Mouse (Mus musculus) stomach, embryonic 16.5 days (tissue): ENCODE data around the gene Use1. TPM values are rescaled to one million over a fixed set of nuclear protein-coding genes. Genes with fewer than 3 reads are reported as not detected.

Experiments used
- ATAC-seq: fragments of 200-750 bp; cut with Nextera tagmentation; 2 replicates; pipeline ENCODE4 v1.8.0; 2017; ENCODE audit warnings: moderate number of reproducible peaks, moderate TSS enrichment; ENCODE audit not compliant: insufficient read depth, low FRiP score
- H3K27ac ChIP-seq: fragments of 300-500 bp; sonication (generic); 2 replicates; pipeline ENCODE4 v1.5.1; 2014; ENCODE audit warnings: low read length
- H3K27me3 ChIP-seq: fragments of 300-500 bp; sonication (generic); 2 replicates; pipeline ENCODE4 v1.6.1; 2014; ENCODE audit warnings: low read length, control low read depth, mixed read lengths; ENCODE audit not compliant: control insufficient read depth, insufficient read depth
- H3K36me3 ChIP-seq: fragments of 300-500 bp; sonication (generic); 2 replicates; pipeline ENCODE4 v1.6.1; 2014; ENCODE audit warnings: low read length; ENCODE audit not compliant: control insufficient read depth, insufficient read depth
- H3K4me1 ChIP-seq: fragments of 300-500 bp; sonication (generic); 2 replicates; pipeline ENCODE4 v1.6.1; 2014; ENCODE audit warnings: low read length, control low read depth, mixed read lengths; ENCODE audit not compliant: control insufficient read depth, insufficient read depth
- H3K4me2 ChIP-seq: fragments of 300-500 bp; sonication (generic); 2 replicates; pipeline ENCODE4 v1.6.1; 2014; ENCODE audit warnings: low read depth, low read length, mixed read lengths
- H3K4me3 ChIP-seq: fragments of 300-500 bp; sonication (generic); replicated peaks from 2 replicates; pipeline ENCODE4 v1.5.1; 2014; ENCODE audit warnings: mild to moderate bottlenecking, low read length
- H3K9ac ChIP-seq: fragments of 300-500 bp; sonication (generic); 2 replicates; pipeline ENCODE4 v1.6.1; 2014; ENCODE audit warnings: low read length
- H3K9me3 ChIP-seq: fragments of 300-500 bp; sonication (generic); replicated peaks from 2 replicates; pipeline ENCODE4 v1.6.1; 2016; ENCODE audit warnings: low read length, control low read depth; ENCODE audit not compliant: control insufficient read depth
- WGBS: fragments of 180-500 bp; shearing (Covaris S2); extraction: QIAGEN DNeasy Blood & Tissue Kit; methylation state at CpG from one replicate; pipeline ENCODE4 v1.1.7; 2014; 5-methylcytosine and 5-hydroxymethylcytosine counted together
- polyA plus RNA-seq: library from polyadenylated mRNA; unstranded; fragments of >200 nt; fragmentation: Nextera tagmentation; extraction: Ambion mirVana; gene quantifications from 2 replicates; pipeline ENCODE4 v1.2.1, GENCODE M21; 2015

Gene Use1
- polyA plus RNA-seq, 1 experiment from 2014 or later = 90.2 TPM

- WGBS = 1% methylated on average over 67 of the region's 80 CpGs
These were observed 15.6 kb downstream of the Use1 start for GRCm38 (mm10) chr8:71381971-71382961.

DNA sequence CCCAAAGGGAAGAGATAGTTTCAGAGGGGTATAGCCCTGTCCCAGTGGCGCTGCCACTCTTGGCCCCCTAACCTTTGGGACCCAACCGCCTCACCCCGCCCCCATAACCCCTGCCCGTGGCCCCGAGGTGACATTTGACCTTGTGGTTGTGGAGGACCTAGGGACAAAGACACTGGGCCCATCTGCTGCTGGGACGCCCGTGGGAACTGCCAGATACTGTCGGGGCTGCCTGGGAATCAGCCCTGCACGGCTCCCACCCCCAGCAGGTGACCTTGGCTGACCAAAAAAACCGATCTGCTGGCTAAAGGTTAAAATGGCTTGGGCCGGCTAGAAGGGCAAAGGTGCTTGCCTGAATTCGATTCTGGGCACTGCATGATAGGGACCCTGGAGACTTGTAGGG, 16.7 kb downstream of the Use1 start:
- H3K4me3 ChIP-seq = no peak overlapping the region
- no peaks in the 10 kb centered on the region for H3K27me3 ChIP-seq
- WGBS = 19% methylated on average over 12 of the region's 12 CpGs
- H3K9ac ChIP-seq = peak overlapping the region; percentile 81
- H3K4me1 ChIP-seq = peaks cover 31% of the 10 kb centered on the region
- ATAC-seq = no peak
- H3K9me3 ChIP-seq = no peaks in the 10 kb centered on the region
- H3K36me3 ChIP-seq = no peaks in the 10 kb centered on the region; the same call in 1 of the 2 replicates
- H3K27ac ChIP-seq = peak overlapping the region; percentile 98
- H3K4me2 ChIP-seq = 0 out of 2 replicates have a peak overlapping the region, but pooled peaks have one; percentile 98

More at GRCm38 (mm10) chr8:71381971-71382961, 15.6 kb downstream of the Use1 start:
- no peaks in the 10 kb centered on the region; the same call in 1 of the 2 replicates for H3K36me3 ChIP-seq
- H3K4me3 ChIP-seq = peak overlapping the region; percentile 97
- peak overlapping the region; percentile 98 for H3K27ac ChIP-seq
- H3K9ac ChIP-seq = peak overlapping the region; percentile 97
- H3K27me3 ChIP-seq = no peaks in the 10 kb centered on the region
- peak overlapping the region; percentile 98 for H3K4me2 ChIP-seq
- peaks cover 32% of the 10 kb centered on the region for H3K4me1 ChIP-seq
- H3K9me3 ChIP-seq = no peaks in the 10 kb centered on the region
- ATAC-seq = peak; percentile 91

DNA sequence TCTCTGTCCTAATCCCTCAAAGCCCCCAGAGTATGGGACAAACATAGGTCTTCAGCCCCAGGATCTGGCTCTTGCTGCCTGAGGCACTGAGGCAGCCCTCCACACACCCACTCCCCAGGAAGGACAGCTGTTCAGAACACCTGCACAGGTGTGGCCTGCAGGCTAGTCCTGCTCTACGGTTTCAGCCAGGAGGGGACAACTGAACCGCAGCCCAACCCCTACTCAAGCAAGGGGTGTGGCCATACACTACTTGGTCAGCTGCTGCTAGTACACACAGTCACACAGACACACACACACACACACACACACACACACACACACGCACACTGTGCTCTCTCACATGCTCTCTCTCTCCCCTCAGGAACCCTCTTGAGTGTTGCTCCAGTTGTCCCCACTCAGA, 17.2 kb downstream of the Use1 start:
- Histone ChIP-seq H3K27me3 (no peaks in the 10 kb centered on the region), H3K4me3 (no peak overlapping the region), H3K9me3 (no peaks in the 10 kb centered on the region), H3K4me2 (0 out of 2 replicates have a peak overlapping the region, but pooled peaks have one; percentile 98), H3K27ac (peak overlapping the region; percentile 98), H3K9ac (peak overlapping the region; percentile 81), H3K4me1 (peaks cover 28% of the 10 kb centered on the region), H3K36me3 (no peaks in the 10 kb centered on the region)
- no peak for ATAC-seq
- 33% methylated on average over 3 of the region's 3 CpGs for WGBS

- Histone ChIP-seq H3K4me3 (no peak overlapping the region), H3K9ac (no peak overlapping the region), H3K27ac (no peak overlapping the region), H3K36me3 (no peaks in the 10 kb centered on the region), H3K9me3 (no peaks in the 10 kb centered on the region), H3K27me3 (no peaks in the 10 kb centered on the region), H3K4me1 (peaks cover 15% of the 10 kb centered on the region), H3K4me2 (no peak overlapping the region)
- 71% methylated on average over 12 of the region's 12 CpGs for WGBS
- no peak for ATAC-seq
These were observed 18.7 kb downstream of the Use1 start for GRCm38 (mm10) chr8:71385212-71385835.

GRCm38 (mm10) chr8:71388267-71388666, 21.6 kb downstream of the Use1 start:
- no peak overlapping the region for H3K9ac ChIP-seq
- no peak for ATAC-seq
- no peaks in the 10 kb centered on the region for H3K36me3 ChIP-seq
- H3K4me3 ChIP-seq = no peak overlapping the region
- H3K4me2 ChIP-seq = no peak overlapping the region
- H3K27ac ChIP-seq = no peak overlapping the region
- H3K9me3 ChIP-seq = no peaks in the 10 kb centered on the region
- peaks cover 7% of the 10 kb centered on the region for H3K4me1 ChIP-seq
- H3K27me3 ChIP-seq = no peaks in the 10 kb centered on the region
- WGBS = 40% methylated on average over 1 of the region's 1 CpGs

GRCm38 (mm10) chr8:71391696-71392095, 25.0 kb downstream of the Use1 start:
- Histone ChIP-seq H3K9ac (no peak overlapping the region), H3K9me3 (no peaks in the 10 kb centered on the region), H3K36me3 (no peaks in the 10 kb centered on the region), H3K4me1 (no peaks in the 10 kb centered on the region), H3K4me3 (no peak overlapping the region), H3K27me3 (no peaks in the 10 kb centered on the region), H3K27ac (no peak overlapping the region), H3K4me2 (no peak overlapping the region)
- no peak for ATAC-seq
- 85% methylated on average over 2 of the region's 2 CpGs for WGBS

DNA sequence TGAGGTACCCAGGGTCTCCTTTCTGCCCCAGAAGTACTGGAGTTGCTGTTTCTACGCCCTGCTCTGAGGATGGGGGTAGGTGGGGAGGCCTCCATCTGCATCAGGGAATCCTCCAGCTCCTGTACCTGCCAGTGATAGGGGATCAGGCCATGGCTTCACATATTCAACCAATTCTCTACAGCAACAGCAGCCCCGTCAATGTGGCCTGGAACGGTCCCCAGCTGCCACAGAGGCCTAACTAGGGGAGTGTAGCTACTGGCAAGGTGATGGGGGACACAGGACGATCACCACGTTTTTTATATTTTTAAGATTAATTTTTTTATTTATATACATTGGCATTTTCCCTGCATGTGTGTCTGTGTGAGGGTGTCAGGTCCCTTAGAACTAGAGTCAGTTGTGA, 25.7 kb downstream of the Use1 start:
- H3K27ac ChIP-seq = no peak overlapping the region
- no peak overlapping the region for H3K4me2 ChIP-seq
- no peaks in the 10 kb centered on the region for H3K27me3 ChIP-seq
- H3K4me1 ChIP-seq = peaks cover 3% of the 10 kb centered on the region
- no peak overlapping the region for H3K9ac ChIP-seq
- H3K9me3 ChIP-seq = no peaks in the 10 kb centered on the region
- no peak overlapping the region for H3K4me3 ChIP-seq
- ATAC-seq = no peak
- no peaks in the 10 kb centered on the region for H3K36me3 ChIP-seq
- WGBS = 73% methylated on average over 5 of the region's 5 CpGs

GRCm38 (mm10) chr8:71392871-71393270, 26.2 kb downstream of the Use1 start:
- no peak for ATAC-seq
- WGBS = 14% methylated on average over 3 of the region's 3 CpGs
- Histone ChIP-seq H3K9ac (no peak overlapping the region), H3K4me1 (peaks cover 7% of the 10 kb centered on the region), H3K27me3 (no peaks in the 10 kb centered on the region), H3K9me3 (no peaks in the 10 kb centered on the region), H3K27ac (no peak overlapping the region), H3K36me3 (no peaks in the 10 kb centered on the region), H3K4me2 (peak overlapping the region; percentile 20; the same call in 1 of the 2 replicates), H3K4me3 (no peak overlapping the region)

DNA sequence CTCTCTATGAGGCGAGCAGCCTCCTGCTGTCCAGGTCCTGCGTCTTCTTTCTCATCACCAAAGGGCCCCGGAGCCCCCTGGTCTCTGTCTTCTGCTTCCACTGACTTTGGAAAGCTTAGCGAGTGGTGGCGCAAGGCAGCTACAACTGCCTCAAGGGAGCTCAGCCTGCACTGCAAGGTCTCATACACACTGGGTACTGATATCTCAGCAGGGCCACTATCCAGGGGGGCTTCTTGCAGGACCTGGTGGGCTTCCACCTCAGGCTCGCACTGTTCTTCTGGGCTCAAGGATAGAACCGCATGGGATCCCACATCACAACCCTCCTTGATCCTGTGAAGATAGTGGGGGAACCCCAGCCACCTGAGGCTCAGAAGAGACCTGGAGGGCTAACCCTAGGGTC, 27.8 kb downstream of the Use1 start:
- H3K4me2 ChIP-seq = peak overlapping the region; percentile 3
- H3K9ac ChIP-seq = no peak overlapping the region; the same call in 1 of the 2 replicates
- 80% methylated on average over 7 of the region's 7 CpGs for WGBS
- H3K4me3 ChIP-seq = no peak overlapping the region; the same call in 1 of the 2 replicates
- no peaks in the 10 kb centered on the region for H3K27me3 ChIP-seq
- no peak overlapping the region for H3K27ac ChIP-seq
- H3K9me3 ChIP-seq = no peaks in the 10 kb centered on the region
- peaks cover 5% of the 10 kb centered on the region; the same call in 1 of the 2 replicates for H3K36me3 ChIP-seq
- H3K4me1 ChIP-seq = peaks cover 7% of the 10 kb centered on the region
- no peak for ATAC-seq
